Mouse (Mus musculus): Measurements from ENCODE around the gene Eif4e3. TPM values are rescaled to one million over a fixed set of nuclear protein-coding genes. Genes with fewer than 3 reads are reported as not detected.

Eif4e3 gene
- polyA plus RNA-seq, 1 experiment from 2014 or later, result 19.5 TPM

- H3K4me3 ChIP-seq (ENCODE audit: low read length), result no peak overlapping the region
- WGBS, result 52% methylated on average over 5 of the region's 5 CpGs
- H3K27me3 ChIP-seq (ENCODE audit: control insufficient read depth, insufficient read depth, low read length), result no peaks in the 10 kb centered on the region
- H3K27ac ChIP-seq (ENCODE audit: low read depth, low read length), result no peak overlapping the region
- 0 out of 2 replicates have a peak, but pooled peaks cover 5% of the 10 kb centered on the region for H3K4me1 ChIP-seq (ENCODE audit: control insufficient read depth, insufficient read depth, low read length)
- no peak overlapping the region for H3K9ac ChIP-seq (ENCODE audit: low read depth, low read length)
- H3K9me3 ChIP-seq (ENCODE audit: control insufficient read depth, low read length), result no peaks in the 10 kb centered on the region
- H3K36me3 ChIP-seq (ENCODE audit: control insufficient read depth, insufficient read depth, low read length), result no peaks in the 10 kb centered on the region
- no peak for ATAC-seq (ENCODE audit: low FRiP score, low TSS enrichment)
- H3K4me2 ChIP-seq (replicated peaks; ENCODE audit: low read depth, low read length), result no peak overlapping the region
These were observed 3.1 kb upstream of the Eif4e3 start for GRCm38 (mm10) chr6:99669481-99670325.

DNA sequence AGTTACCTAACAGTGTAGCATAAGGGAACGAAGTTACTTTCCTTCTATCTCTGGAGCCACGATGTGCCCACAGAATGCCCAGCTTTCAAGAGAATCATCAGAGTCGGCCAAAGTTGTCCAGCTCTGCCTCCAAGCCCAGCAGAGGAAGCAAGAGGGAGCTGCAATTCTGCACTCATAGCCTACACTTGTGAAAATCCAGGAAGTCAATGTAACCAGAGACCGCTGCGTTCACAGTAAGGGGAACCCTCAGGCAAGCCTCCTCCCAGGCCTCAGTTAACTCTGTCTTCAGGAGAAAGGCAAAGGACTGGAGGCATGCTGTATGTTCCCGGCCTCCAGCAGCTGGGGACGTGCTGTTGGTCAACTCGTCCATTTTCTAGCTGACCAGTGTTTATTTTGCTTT is 719 bp upstream of the Eif4e3 start:
- no peak for ATAC-seq (ENCODE audit: low FRiP score, low TSS enrichment)
- H3K9me3 ChIP-seq (ENCODE audit: control insufficient read depth, low read length), result no peaks in the 10 kb centered on the region
- H3K36me3 ChIP-seq (ENCODE audit: control insufficient read depth, insufficient read depth, low read length), result no peaks in the 10 kb centered on the region
- peak overlapping the region; percentile 60; the same call in 1 of the 2 replicates for H3K27ac ChIP-seq (ENCODE audit: low read depth, low read length)
- no peaks in the 10 kb centered on the region for H3K27me3 ChIP-seq (ENCODE audit: control insufficient read depth, insufficient read depth, low read length)
- H3K4me2 ChIP-seq (replicated peaks; ENCODE audit: low read depth, low read length), result peak overlapping the region; percentile 80
- no peak overlapping the region for H3K9ac ChIP-seq (ENCODE audit: low read depth, low read length)
- WGBS, result 11% methylated on average over 8 of the region's 8 CpGs
- H3K4me1 ChIP-seq (ENCODE audit: control insufficient read depth, insufficient read depth, low read length), result 0 out of 2 replicates have a peak, but pooled peaks cover 5% of the 10 kb centered on the region
- H3K4me3 ChIP-seq (ENCODE audit: low read length), result peak overlapping the region; percentile 71

DNA sequence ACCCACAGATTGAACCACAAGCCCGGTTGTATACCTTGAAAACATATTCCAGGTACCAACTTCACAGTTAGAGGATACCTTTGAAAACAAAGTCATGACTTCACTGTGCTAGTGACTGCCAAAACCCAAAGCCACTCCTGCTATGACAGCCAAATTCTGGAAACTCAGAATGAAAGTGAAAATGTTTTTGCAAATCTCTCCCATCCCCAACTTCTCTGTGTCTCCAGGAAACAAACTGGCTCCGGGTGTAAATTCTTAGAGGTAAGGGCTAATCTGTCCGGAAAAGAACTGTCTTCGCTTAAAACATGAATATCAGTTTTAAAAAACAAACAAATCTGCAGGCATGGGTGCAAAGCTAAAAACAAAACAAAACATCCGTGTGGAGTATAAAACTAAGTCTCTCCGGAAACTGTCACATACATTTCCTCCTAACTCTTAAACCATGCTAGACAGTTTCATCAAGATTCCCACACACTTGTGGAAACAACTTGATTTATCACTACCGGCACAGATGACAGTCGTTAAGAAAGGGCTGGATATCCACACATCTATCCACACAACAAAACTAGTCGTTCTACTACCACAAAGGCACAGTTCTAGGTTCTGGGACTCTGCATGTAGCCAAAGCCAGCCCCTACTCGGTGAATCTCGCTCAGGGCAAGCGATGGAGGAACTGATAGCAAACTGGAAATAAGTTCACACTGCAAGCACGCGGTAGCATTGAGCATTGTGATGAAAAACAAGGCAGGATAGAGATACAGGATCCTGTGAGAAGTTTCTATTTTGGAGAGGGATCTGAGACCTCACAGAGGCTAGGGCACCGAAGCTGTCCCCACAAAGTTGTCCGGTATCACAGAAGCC is 884 bp downstream of the Eif4e3 start:
- ATAC-seq (ENCODE audit: low FRiP score, low TSS enrichment), result 0 out of 2 replicates have a peak, but pooled peaks have one; percentile 6
- no peaks in the 10 kb centered on the region for H3K36me3 ChIP-seq (ENCODE audit: control insufficient read depth, insufficient read depth, low read length)
- 18% methylated on average over 16 of the region's 16 CpGs for WGBS
- 0 out of 2 replicates have a peak, but pooled peaks cover 5% of the 10 kb centered on the region for H3K4me1 ChIP-seq (ENCODE audit: control insufficient read depth, insufficient read depth, low read length)
- no peaks in the 10 kb centered on the region for H3K27me3 ChIP-seq (ENCODE audit: control insufficient read depth, insufficient read depth, low read length)
- peak overlapping the region; percentile 78 for H3K9ac ChIP-seq (ENCODE audit: low read depth, low read length)
- H3K4me3 ChIP-seq (ENCODE audit: low read length), result peak overlapping the region; percentile 71
- peak overlapping the region; percentile 80 for H3K4me2 ChIP-seq (replicated peaks; ENCODE audit: low read depth, low read length)
- H3K27ac ChIP-seq (ENCODE audit: low read depth, low read length), result peak overlapping the region; percentile 2; the same call in 1 of the 2 replicates
- no peaks in the 10 kb centered on the region for H3K9me3 ChIP-seq (ENCODE audit: control insufficient read depth, low read length)

DNA sequence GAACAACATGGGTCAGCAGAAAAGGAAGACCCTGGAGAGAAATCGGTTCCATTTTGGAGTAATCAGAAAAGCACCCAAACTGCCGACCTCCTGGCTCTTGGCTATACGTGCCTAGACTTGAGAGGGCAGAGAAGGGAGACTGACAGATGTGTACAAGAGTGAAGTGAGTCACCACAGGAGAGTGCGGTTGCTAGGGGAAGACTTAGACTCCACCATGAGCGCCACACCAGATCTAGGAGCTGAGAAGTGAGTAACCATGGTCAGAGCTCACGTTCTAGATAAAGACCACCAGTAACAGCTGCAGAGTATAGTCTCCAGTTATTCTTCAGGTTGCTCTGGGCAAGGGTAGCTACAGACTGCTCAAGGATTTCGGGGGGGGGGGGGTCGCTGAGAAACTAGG is 3.3 kb downstream of the Eif4e3 start:
- WGBS, result 86% methylated on average over 8 of the region's 8 CpGs
- Histone ChIP-seq H3K4me2 (replicated peaks; ENCODE audit: low read depth, low read length) (no peak overlapping the region), H3K36me3 (ENCODE audit: control insufficient read depth, insufficient read depth, low read length) (no peaks in the 10 kb centered on the region), H3K27me3 (ENCODE audit: control insufficient read depth, insufficient read depth, low read length) (no peaks in the 10 kb centered on the region), H3K27ac (ENCODE audit: low read depth, low read length) (no peak overlapping the region), H3K4me3 (ENCODE audit: low read length) (no peak overlapping the region), H3K9ac (ENCODE audit: low read depth, low read length) (no peak overlapping the region), H3K9me3 (ENCODE audit: control insufficient read depth, low read length) (no peaks in the 10 kb centered on the region), H3K4me1 (ENCODE audit: control insufficient read depth, insufficient read depth, low read length) (0 out of 2 replicates have a peak, but pooled peaks cover 5% of the 10 kb centered on the region)
- no peak for ATAC-seq (ENCODE audit: low FRiP score, low TSS enrichment)

GRCm38 (mm10) chr6:99660443-99660842 is 6.1 kb downstream of the Eif4e3 start:
- no peaks in the 10 kb centered on the region for H3K36me3 ChIP-seq (ENCODE audit: control insufficient read depth, insufficient read depth, low read length)
- H3K9me3 ChIP-seq (ENCODE audit: control insufficient read depth, low read length), result no peaks in the 10 kb centered on the region
- H3K27ac ChIP-seq (ENCODE audit: low read depth, low read length), result no peak overlapping the region
- H3K9ac ChIP-seq (ENCODE audit: low read depth, low read length), result no peak overlapping the region
- H3K4me1 ChIP-seq (ENCODE audit: control insufficient read depth, insufficient read depth, low read length), result no peaks in the 10 kb centered on the region
- no peak overlapping the region for H3K4me3 ChIP-seq (ENCODE audit: low read length)
- H3K4me2 ChIP-seq (replicated peaks; ENCODE audit: low read depth, low read length), result no peak overlapping the region
- H3K27me3 ChIP-seq (ENCODE audit: control insufficient read depth, insufficient read depth, low read length), result no peaks in the 10 kb centered on the region
- ATAC-seq (ENCODE audit: low FRiP score, low TSS enrichment), result no peak
- WGBS, result 35% methylated on average over 3 of the region's 3 CpGs

GRCm38 (mm10) chr6:99658586-99658985 is 8.0 kb downstream of the Eif4e3 start:
- no peaks in the 10 kb centered on the region for H3K36me3 ChIP-seq (ENCODE audit: control insufficient read depth, insufficient read depth, low read length)
- no peak for ATAC-seq (ENCODE audit: low FRiP score, low TSS enrichment)
- WGBS, result 81% methylated on average over 10 of the region's 10 CpGs
- no peak overlapping the region for H3K27ac ChIP-seq (ENCODE audit: low read depth, low read length)
- H3K9me3 ChIP-seq (ENCODE audit: control insufficient read depth, low read length), result no peaks in the 10 kb centered on the region
- H3K4me1 ChIP-seq (ENCODE audit: control insufficient read depth, insufficient read depth, low read length), result no peaks in the 10 kb centered on the region
- H3K27me3 ChIP-seq (ENCODE audit: control insufficient read depth, insufficient read depth, low read length), result no peaks in the 10 kb centered on the region
- H3K4me3 ChIP-seq (ENCODE audit: low read length), result no peak overlapping the region
- no peak overlapping the region for H3K4me2 ChIP-seq (replicated peaks; ENCODE audit: low read depth, low read length)
- H3K9ac ChIP-seq (ENCODE audit: low read depth, low read length), result no peak overlapping the region

GRCm38 (mm10) chr6:99656088-99656487 is 10.5 kb downstream of the Eif4e3 start:
- no peak for ATAC-seq (ENCODE audit: low FRiP score, low TSS enrichment)
- H3K4me2 ChIP-seq (replicated peaks; ENCODE audit: low read depth, low read length), result no peak overlapping the region
- H3K4me3 ChIP-seq (ENCODE audit: low read length), result no peak overlapping the region
- H3K9me3 ChIP-seq (ENCODE audit: control insufficient read depth, low read length), result no peaks in the 10 kb centered on the region
- no peak overlapping the region for H3K9ac ChIP-seq (ENCODE audit: low read depth, low read length)
- no peaks in the 10 kb centered on the region for H3K4me1 ChIP-seq (ENCODE audit: control insufficient read depth, insufficient read depth, low read length)
- no peak overlapping the region for H3K27ac ChIP-seq (ENCODE audit: low read depth, low read length)
- H3K36me3 ChIP-seq (ENCODE audit: control insufficient read depth, insufficient read depth, low read length), result no peaks in the 10 kb centered on the region
- 98% methylated on average over 2 of the region's 2 CpGs for WGBS
- H3K27me3 ChIP-seq (ENCODE audit: control insufficient read depth, insufficient read depth, low read length), result no peaks in the 10 kb centered on the region

DNA sequence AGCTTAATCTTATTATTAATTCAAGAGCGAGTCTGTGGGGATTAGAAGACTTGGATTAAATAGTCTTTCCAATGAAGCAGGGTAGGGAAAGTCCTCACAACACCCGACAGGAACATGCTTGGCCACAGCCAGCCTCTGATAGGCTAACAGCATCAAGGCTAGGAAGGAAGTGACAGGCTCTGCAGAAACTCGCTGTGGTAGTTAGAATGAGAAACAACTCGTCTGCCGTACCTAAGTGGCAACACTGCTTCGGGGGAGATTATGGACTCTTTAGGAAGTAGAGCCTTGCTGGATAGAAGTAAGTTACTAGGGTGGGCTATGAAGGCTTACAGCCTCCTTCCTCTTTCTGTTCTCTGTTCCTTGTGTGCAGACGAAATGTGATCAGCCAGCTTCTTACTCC is 11.1 kb downstream of the Eif4e3 start:
- 54% methylated on average over 7 of the region's 7 CpGs for WGBS
- Histone ChIP-seq H3K27ac (ENCODE audit: low read depth, low read length) (no peak overlapping the region), H3K4me1 (ENCODE audit: control insufficient read depth, insufficient read depth, low read length) (no peaks in the 10 kb centered on the region)

More for the DNA sequence above, 11.1 kb downstream of the Eif4e3 start:
- Histone ChIP-seq H3K4me3 (ENCODE audit: low read length) (no peak overlapping the region), H3K4me2 (replicated peaks; ENCODE audit: low read depth, low read length) (no peak overlapping the region), H3K9ac (ENCODE audit: low read depth, low read length) (no peak overlapping the region), H3K9me3 (ENCODE audit: control insufficient read depth, low read length) (no peaks in the 10 kb centered on the region), H3K27me3 (ENCODE audit: control insufficient read depth, insufficient read depth, low read length) (no peaks in the 10 kb centered on the region), H3K36me3 (ENCODE audit: control insufficient read depth, insufficient read depth, low read length) (no peaks in the 10 kb centered on the region)
- ATAC-seq (ENCODE audit: low FRiP score, low TSS enrichment), result no peak
